Mouse (Mus musculus) kidney, embryonic 15.5 days (tissue): ENCODE measurements at regions not wholly inside any gene's neighbourhood (a gene's known extent, or its start where the extent isn't known, plus 50 kb on each side); places are given as distances from the start of the nearest gene placed in this dataset.

Source experiments
- ATAC-seq: fragments of 200-750 bp; cut with Nextera tagmentation; replicated peaks from 2 replicates; pipeline ENCODE4 v1.8.0; 2017; ENCODE audit warnings: moderate TSS enrichment; ENCODE audit not compliant: low FRiP score
- H3K27ac ChIP-seq: fragments of 300-500 bp; sonication (generic); 2 replicates; pipeline ENCODE4 v1.5.1; 2015; ENCODE audit warnings: mild to moderate bottlenecking, inconsistent platforms
- H3K27me3 ChIP-seq: fragments of 300-500 bp; sonication (generic); 2 replicates; pipeline ENCODE4 v1.6.1; 2015; ENCODE audit warnings: inconsistent platforms
- H3K36me3 ChIP-seq: fragments of 300-500 bp; sonication (generic); 2 replicates; pipeline ENCODE4 v1.6.1; 2015; ENCODE audit warnings: inconsistent platforms
- H3K4me1 ChIP-seq: fragments of 300-500 bp; sonication (generic); 2 replicates; pipeline ENCODE4 v1.6.1; 2015; ENCODE audit warnings: inconsistent platforms
- H3K4me2 ChIP-seq: fragments of 300-500 bp; sonication (generic); 2 replicates; pipeline ENCODE4 v1.6.1; 2015; ENCODE audit warnings: moderate library complexity, mild to moderate bottlenecking, inconsistent platforms
- H3K4me3 ChIP-seq: fragments of 300-500 bp; sonication (generic); replicated peaks from 2 replicates; pipeline ENCODE4 v1.5.1; 2015; ENCODE audit warnings: mild to moderate bottlenecking, inconsistent platforms
- H3K9ac ChIP-seq: fragments of 300-500 bp; sonication (generic); 2 replicates; pipeline ENCODE4 v1.6.1; 2015; ENCODE audit warnings: mild to moderate bottlenecking, inconsistent platforms
- H3K9me3 ChIP-seq: fragments of 300-500 bp; sonication (generic); replicated peaks from 2 replicates; pipeline ENCODE4 v1.6.1; 2016; ENCODE audit warnings: inconsistent platforms
- WGBS: fragments of 180-500 bp; shearing (Covaris S2); methylation state at CpG from one replicate; pipeline ENCODE4 v1.1.7; 2015; ENCODE audit warnings: mixed read lengths; 5-methylcytosine and 5-hydroxymethylcytosine counted together

DNA sequence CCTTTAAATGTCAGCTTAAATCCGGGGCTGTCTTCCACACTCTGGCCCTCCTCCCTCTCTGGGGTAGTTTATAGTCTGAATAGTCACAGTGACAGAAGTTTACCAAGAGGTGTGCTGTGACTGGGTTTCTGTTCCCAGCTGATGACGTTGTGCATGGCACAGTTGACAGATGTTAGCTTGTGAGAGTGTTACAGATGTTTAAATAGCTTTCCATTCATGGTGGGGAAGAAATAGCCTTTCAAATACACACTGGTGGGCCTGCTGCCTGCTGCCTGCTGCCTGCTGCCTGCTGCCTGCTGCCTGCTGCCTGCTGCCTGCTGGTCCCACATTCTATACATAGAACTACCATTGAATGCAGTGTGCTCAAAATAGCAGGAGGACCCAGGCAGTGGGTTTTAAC lies 324.8 kb upstream of the Sash1 start:
- Histone ChIP-seq H3K4me3 (no peak overlapping the region), H3K36me3 (no peaks in the 10 kb centered on the region), H3K9me3 (no peaks in the 10 kb centered on the region), H3K9ac (no peak overlapping the region), H3K27ac (no peak overlapping the region), H3K4me2 (no peak overlapping the region), H3K4me1 (no peaks in the 10 kb centered on the region), H3K27me3 (no peaks in the 10 kb centered on the region)
- WGBS: 31% methylated on average over 2 of the region's 2 CpGs
- ATAC-seq: no peak

DNA sequence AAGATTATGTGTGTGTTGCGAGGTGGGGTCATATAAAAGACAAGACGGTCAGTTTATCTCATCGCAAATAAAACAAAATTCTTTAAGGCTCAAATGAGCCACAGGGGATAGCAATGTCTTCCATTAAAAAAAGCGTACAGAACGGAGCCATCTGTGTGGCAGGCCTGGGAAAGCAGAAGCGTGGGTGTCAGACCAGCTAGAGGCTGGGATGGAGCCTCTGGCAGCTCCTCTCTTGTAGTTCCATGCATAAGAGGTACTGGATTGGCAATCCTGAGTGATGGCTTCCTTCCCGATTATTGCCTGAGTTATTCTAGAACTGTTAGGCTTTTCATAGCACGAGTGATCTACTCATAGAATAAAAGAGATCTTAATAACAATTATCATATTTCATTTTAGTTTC lies 318.2 kb upstream of the Sash1 start:
- no peak overlapping the region for H3K9ac ChIP-seq
- no peak overlapping the region for H3K4me2 ChIP-seq
- no peaks in the 10 kb centered on the region for H3K4me1 ChIP-seq
- no peak for ATAC-seq
- 76% methylated on average over 8 of the region's 8 CpGs for WGBS
- no peak overlapping the region for H3K4me3 ChIP-seq
- H3K27me3 ChIP-seq: no peaks in the 10 kb centered on the region
- no peak overlapping the region for H3K27ac ChIP-seq
- no peaks in the 10 kb centered on the region for H3K36me3 ChIP-seq
- no peaks in the 10 kb centered on the region for H3K9me3 ChIP-seq

DNA sequence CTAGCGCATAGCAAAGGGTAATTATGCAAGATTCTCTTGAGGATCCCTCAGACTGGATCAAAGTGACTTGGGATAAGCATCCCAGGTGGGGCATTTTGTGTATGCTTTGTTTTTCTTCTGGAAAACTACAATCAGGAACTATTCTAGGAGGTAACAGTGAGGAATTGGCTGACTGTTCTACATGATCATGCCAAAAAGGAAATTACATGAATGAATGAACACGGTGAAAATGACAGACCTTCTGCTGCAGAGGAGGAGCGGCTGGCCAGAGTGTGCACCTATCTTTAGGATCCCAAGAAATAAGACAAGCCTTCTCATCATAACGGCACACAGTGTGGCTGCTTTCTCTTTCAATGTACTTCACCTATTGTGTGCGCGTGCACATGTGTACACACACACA lies 317.5 kb upstream of the Sash1 start:
- Histone ChIP-seq H3K4me3 (no peak overlapping the region), H3K27me3 (no peaks in the 10 kb centered on the region), H3K4me1 (no peaks in the 10 kb centered on the region), H3K9ac (no peak overlapping the region), H3K27ac (no peak overlapping the region), H3K4me2 (no peak overlapping the region), H3K36me3 (no peaks in the 10 kb centered on the region), H3K9me3 (no peaks in the 10 kb centered on the region)
- ATAC-seq: no peak
- 83% methylated on average over 6 of the region's 6 CpGs for WGBS

DNA sequence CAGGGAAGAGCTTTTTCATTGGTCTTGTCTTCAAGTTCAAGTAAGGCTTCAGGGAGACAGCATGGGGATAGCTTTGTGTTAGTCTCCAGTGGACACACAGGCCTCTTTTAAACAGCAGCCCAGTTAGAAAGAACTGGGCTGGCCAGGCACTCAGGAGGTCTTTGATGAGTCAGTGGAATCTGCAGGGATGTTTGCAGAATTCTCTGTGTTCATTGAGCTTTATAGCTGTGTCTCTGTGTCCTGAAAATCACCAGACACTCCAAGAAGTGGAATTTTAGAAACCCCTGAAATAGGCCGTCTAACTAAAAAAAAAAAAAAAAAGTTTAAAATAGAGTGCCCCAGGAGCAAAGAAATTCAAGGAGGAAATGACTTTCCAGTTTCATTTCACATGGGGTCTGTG lies 317.1 kb upstream of the Sash1 start:
- H3K27ac ChIP-seq: no peak overlapping the region
- H3K27me3 ChIP-seq: no peaks in the 10 kb centered on the region
- no peaks in the 10 kb centered on the region for H3K9me3 ChIP-seq
- no peaks in the 10 kb centered on the region for H3K36me3 ChIP-seq
- no peak overlapping the region for H3K4me2 ChIP-seq
- H3K4me3 ChIP-seq: no peak overlapping the region
- H3K4me1 ChIP-seq: no peaks in the 10 kb centered on the region
- no peak overlapping the region for H3K9ac ChIP-seq
- 57% methylated on average over 1 of the region's 1 CpGs for WGBS
- no peak for ATAC-seq

DNA sequence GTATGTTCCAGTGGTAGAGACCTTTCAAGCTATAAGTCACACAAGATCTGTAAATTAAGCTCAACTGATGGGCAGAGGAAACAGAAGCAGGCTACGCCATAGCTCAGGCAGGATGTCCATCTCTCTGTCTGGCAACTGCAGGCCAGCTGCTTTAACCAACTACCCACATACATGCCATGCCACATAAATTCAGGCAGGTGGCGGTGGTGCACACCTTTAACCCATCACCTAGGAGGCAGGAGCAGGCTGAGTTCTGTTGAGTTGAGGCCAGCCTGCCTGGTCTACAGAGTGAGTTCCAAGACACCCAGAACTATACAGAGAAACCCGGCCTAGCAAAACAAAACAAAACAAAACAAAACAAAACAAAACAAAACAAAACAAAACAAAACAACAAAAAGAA lies 289.1 kb upstream of the Sash1 start:
- 59% methylated on average over 3 of the region's 3 CpGs for WGBS
- Histone ChIP-seq H3K4me2 (no peak overlapping the region), H3K27me3 (no peaks in the 10 kb centered on the region), H3K9me3 (no peaks in the 10 kb centered on the region), H3K27ac (no peak overlapping the region), H3K9ac (no peak overlapping the region), H3K36me3 (no peaks in the 10 kb centered on the region), H3K4me1 (no peaks in the 10 kb centered on the region), H3K4me3 (no peak overlapping the region)
- no peak for ATAC-seq

DNA sequence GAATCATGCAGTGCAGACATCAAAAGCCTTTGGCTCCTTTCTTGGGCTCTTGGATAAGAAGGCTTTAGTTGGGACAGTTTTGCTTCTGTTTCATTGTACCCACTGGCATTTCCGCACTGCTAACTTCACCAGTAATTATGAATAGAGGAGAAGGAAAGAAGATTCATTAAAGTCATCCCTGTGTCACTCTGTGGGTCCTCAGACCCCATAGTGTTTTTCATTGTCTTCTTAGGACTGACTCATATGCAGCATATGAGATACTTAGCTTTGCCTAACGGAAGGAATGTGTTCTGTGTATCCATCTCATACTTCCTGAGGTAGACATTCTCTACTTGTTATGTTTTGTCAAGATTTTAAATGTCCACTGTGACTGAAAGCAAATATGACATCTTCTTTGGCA lies 287.6 kb upstream of the Sash1 start:
- 89% methylated on average over 2 of the region's 2 CpGs for WGBS
- Histone ChIP-seq H3K9ac (no peak overlapping the region), H3K27me3 (no peaks in the 10 kb centered on the region), H3K4me1 (no peaks in the 10 kb centered on the region), H3K4me2 (no peak overlapping the region), H3K4me3 (no peak overlapping the region), H3K27ac (no peak overlapping the region), H3K36me3 (no peaks in the 10 kb centered on the region), H3K9me3 (no peaks in the 10 kb centered on the region)
- no peak for ATAC-seq

GRCm38 (mm10) chr10:9168725-9169124 lies 282.9 kb upstream of the Sash1 start:
- no peaks in the 10 kb centered on the region for H3K4me1 ChIP-seq
- H3K4me2 ChIP-seq: no peak overlapping the region
- ATAC-seq: no peak
- H3K27ac ChIP-seq: no peak overlapping the region
- H3K9ac ChIP-seq: no peak overlapping the region
- no peaks in the 10 kb centered on the region; the same call in 1 of the 2 replicates for H3K9me3 ChIP-seq
- H3K4me3 ChIP-seq: no peak overlapping the region
- H3K27me3 ChIP-seq: no peaks in the 10 kb centered on the region
- H3K36me3 ChIP-seq: no peaks in the 10 kb centered on the region
- WGBS: 79% methylated on average over 7 of the region's 7 CpGs

- Histone ChIP-seq H3K27me3 (no peaks in the 10 kb centered on the region), H3K9me3 (no peaks in the 10 kb centered on the region; the same call in 1 of the 2 replicates)
- ATAC-seq: no peak
These were observed 280.1 kb upstream of the Sash1 start for GRCm38 (mm10) chr10:9166017-9166416.

DNA sequence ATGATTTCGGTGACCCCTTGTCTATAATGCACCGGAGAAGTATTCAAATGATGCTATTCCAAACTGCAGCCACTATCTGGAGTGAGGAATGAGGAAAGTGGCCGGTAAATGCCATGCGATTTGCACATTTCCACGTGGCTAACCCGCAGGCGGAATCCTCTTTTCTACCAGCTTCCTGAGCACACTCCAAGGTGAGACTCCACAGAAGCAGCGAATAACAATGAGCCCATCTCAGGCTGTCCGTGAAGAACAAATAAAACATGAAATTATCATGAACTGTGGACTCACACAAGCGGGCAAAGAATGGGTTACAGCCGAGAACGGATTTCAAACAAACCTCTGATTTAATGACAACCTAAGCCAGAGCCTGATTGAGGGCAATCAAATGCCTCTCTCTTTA lies 279.7 kb upstream of the Sash1 start:
- Histone ChIP-seq H3K4me1 (no peaks in the 10 kb centered on the region), H3K4me2 (no peak overlapping the region), H3K27ac (no peak overlapping the region), H3K36me3 (no peaks in the 10 kb centered on the region), H3K27me3 (no peaks in the 10 kb centered on the region), H3K9ac (no peak overlapping the region), H3K4me3 (no peak overlapping the region), H3K9me3 (no peaks in the 10 kb centered on the region; the same call in 1 of the 2 replicates)
- no peak for ATAC-seq
- 84% methylated on average over 12 of the region's 12 CpGs for WGBS

More at GRCm38 (mm10) chr10:9166017-9166416, 280.1 kb upstream of the Sash1 start:
- Histone ChIP-seq H3K36me3 (no peaks in the 10 kb centered on the region), H3K27ac (no peak overlapping the region), H3K4me1 (no peaks in the 10 kb centered on the region), H3K9ac (no peak overlapping the region), H3K4me2 (no peak overlapping the region), H3K4me3 (no peak overlapping the region)
- 74% methylated on average over 12 of the region's 12 CpGs for WGBS

GRCm38 (mm10) chr10:9164333-9164732 lies 278.5 kb upstream of the Sash1 start:
- Histone ChIP-seq H3K4me1 (no peaks in the 10 kb centered on the region), H3K36me3 (no peaks in the 10 kb centered on the region), H3K9me3 (no peaks in the 10 kb centered on the region; the same call in 1 of the 2 replicates), H3K4me2 (no peak overlapping the region), H3K27ac (no peak overlapping the region), H3K9ac (no peak overlapping the region), H3K27me3 (no peaks in the 10 kb centered on the region), H3K4me3 (no peak overlapping the region)
- no peak for ATAC-seq
- WGBS: 91% methylated on average over 7 of the region's 7 CpGs

DNA sequence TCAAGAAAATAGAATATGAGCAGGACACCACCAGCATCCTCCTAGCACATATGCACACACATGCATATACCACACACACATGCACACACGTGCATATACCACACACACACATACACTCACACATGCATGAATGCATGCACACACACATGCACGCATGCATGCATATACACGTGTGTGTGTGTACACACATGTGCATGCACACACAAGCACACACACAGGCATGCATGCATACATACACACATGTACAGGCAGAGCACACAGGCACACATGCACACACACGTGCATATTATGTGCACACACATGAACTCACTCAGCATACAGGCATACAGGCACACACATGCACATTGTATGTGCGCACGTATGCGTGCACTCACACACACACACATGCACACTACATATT lies 275.7 kb upstream of the Sash1 start:
- H3K9me3 ChIP-seq: no peaks in the 10 kb centered on the region
- H3K9ac ChIP-seq: no peak overlapping the region
- no peak for ATAC-seq
- no peaks in the 10 kb centered on the region for H3K36me3 ChIP-seq
- no peak overlapping the region for H3K27ac ChIP-seq
- H3K4me3 ChIP-seq: no peak overlapping the region
- WGBS: 96% methylated on average over 7 of the region's 7 CpGs
- no peaks in the 10 kb centered on the region for H3K27me3 ChIP-seq
- H3K4me1 ChIP-seq: no peaks in the 10 kb centered on the region
- no peak overlapping the region for H3K4me2 ChIP-seq

- no peak overlapping the region for H3K27ac ChIP-seq
- no peak for ATAC-seq
- H3K9ac ChIP-seq: no peak overlapping the region
- H3K36me3 ChIP-seq: no peaks in the 10 kb centered on the region
- no peaks in the 10 kb centered on the region for H3K4me1 ChIP-seq
- H3K4me2 ChIP-seq: no peak overlapping the region
- H3K27me3 ChIP-seq: no peaks in the 10 kb centered on the region
- no peaks in the 10 kb centered on the region for H3K9me3 ChIP-seq
- 67% methylated on average over 10 of the region's 10 CpGs for WGBS
- H3K4me3 ChIP-seq: no peak overlapping the region
These were observed 271.7 kb upstream of the Sash1 start for GRCm38 (mm10) chr10:9157299-9158215.

DNA sequence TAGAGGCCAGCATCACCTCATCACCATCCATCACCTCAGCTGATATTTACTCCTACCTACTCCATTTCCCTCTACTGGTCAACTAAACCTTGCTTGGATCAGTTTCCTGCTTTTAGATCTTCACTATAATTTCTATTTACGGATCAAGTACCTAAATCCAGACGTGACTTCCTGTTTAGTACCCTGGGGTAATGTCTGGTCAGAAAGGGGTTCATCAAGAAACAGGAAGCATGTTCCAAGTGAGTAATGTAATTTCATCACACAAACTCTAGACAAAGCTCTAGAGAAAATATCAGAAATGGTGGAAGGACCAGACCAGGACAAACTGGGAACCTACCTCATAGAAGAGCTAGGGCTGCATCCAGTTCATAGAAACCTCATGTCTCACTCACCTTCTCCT lies 250.2 kb upstream of the Sash1 start:
- no peaks in the 10 kb centered on the region for H3K9me3 ChIP-seq
- no peak overlapping the region for H3K9ac ChIP-seq
- WGBS: 73% methylated on average over 2 of the region's 2 CpGs
- no peak overlapping the region for H3K4me3 ChIP-seq
- no peak overlapping the region for H3K27ac ChIP-seq
- H3K27me3 ChIP-seq: no peaks in the 10 kb centered on the region
- no peaks in the 10 kb centered on the region for H3K36me3 ChIP-seq
- H3K4me2 ChIP-seq: no peak overlapping the region
- no peak for ATAC-seq
- no peaks in the 10 kb centered on the region for H3K4me1 ChIP-seq
